Mouse (Mus musculus) gastrocnemius, adult 2 months (tissue): ENCODE measurements at regions not wholly inside any gene's neighbourhood (a gene's known extent, or its start where the extent isn't known, plus 50 kb on each side); places are given as distances from the start of the nearest gene placed in this dataset.

Experiments used
- DNase-seq: peaks from one replicate; pipeline ENCODE4 v3.0.0; 2022
- H3K27ac ChIP-seq: fragments of 200-600 bp; 2 replicates; pipeline ENCODE4 v1.8.1; 2022; ENCODE audit warnings: mild to moderate bottlenecking
- H3K4me3 ChIP-seq: fragments of 200-600 bp; 2 replicates; pipeline ENCODE4 v1.8.1; 2022; ENCODE audit warnings: mild to moderate bottlenecking, moderate library complexity
- CTCF ChIP-seq: fragments of 200-600 bp; IDR thresholded peaks from 2 replicates; pipeline ENCODE4 v1.8.1; 2022; ENCODE audit warnings: antibody characterized with exemption, mild to moderate bottlenecking, moderate library complexity
- intact Hi-C: fragments of 180-260 bp; cut with DNase I; formaldehyde crosslinking; loops from one replicate; pipeline ENCODE4 v1.15.1; 2025

GRCm38 (mm10) chr15:45453797-45454196, 5319.6 kb downstream of the 9330182O14Rik start:
- H3K27ac ChIP-seq: no peak overlapping the region
- intact Hi-C loops: no loop called here
- peak; percentile 27 for DNase-seq
- no peak overlapping the region for H3K4me3 ChIP-seq
- TF ChIP-seq CTCF: no peak

GRCm38 (mm10) chr15:45470425-45470824, 5336.3 kb downstream of the 9330182O14Rik start:
- Histone ChIP-seq H3K27ac (no peak overlapping the region), H3K4me3 (no peak overlapping the region)
- no peak for TF ChIP-seq CTCF
- DNase-seq: no peak
- intact Hi-C loops: no loop called here

- TF ChIP-seq CTCF: no peak
- DNase-seq: no peak
- Histone ChIP-seq H3K4me3 (no peak overlapping the region), H3K27ac (no peak overlapping the region)
- intact Hi-C loops: no loop called here
Observed at GRCm38 (mm10) chr15:45473191-45473590, 5339.0 kb downstream of the 9330182O14Rik start.

DNA sequence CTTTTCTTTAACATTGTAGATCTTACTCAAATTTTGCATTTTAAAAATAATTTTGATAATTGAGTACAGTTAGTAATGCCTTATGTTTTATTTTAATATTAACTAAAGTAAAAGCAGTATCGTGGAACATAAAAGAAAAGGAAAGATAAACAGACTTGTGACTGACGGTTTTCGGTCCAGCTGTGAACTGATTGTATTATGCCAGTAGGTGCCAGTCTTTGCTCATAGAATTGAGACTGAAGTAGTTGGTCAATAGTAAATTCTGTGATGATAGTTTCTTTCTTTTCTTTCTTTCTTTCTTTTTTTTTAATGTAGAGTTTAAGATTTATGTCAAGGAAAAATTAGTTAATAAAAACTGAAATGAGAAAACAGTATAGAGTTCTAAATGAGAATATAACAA, 5376.1 kb downstream of the 9330182O14Rik start:
- TF ChIP-seq CTCF: no peak
- intact Hi-C loops: no loop called here
- no peak overlapping the region for H3K4me3 ChIP-seq
- no peak for DNase-seq
- no peak overlapping the region for H3K27ac ChIP-seq
